Mouse (Mus musculus) heart, postnatal 0 days (tissue): ENCODE measurements around the gene Cyb5d1.

Experiments used
- CTCF ChIP-seq: IDR thresholded peaks from 2 replicates; pipeline ENCODE4 v1.5.1; 2016; ENCODE audit warnings: antibody characterized with exemption, control low read depth, low read depth
- EP300 ChIP-seq: IDR thresholded peaks from 2 replicates; pipeline ENCODE4 v1.6.1; 2016; ENCODE audit warnings: antibody characterized with exemption, low read depth

DNA sequence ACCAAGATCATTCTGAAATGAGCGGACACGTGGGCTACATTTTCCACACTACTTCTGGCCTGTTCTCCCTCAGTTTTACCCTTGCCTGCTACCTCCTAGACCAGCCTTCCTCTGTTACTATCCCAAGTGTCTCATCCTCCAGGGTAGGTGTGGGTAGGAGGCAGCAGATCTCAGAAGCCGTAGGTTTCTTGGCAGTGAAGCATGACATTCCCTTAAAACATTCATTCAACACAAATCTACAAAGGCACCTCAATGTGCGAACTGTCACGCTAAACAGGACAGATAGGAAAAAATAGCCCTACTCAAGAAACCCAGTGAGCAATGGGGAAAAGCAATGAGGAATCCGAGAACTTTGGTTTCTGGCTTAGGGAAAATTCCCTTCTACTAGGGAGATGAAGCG, 17.1 kb upstream of the Cyb5d1 start:
- TF ChIP-seq CTCF (no peak), EP300 (no peak)
